Mouse (Mus musculus): ENCODE results near the gene Slc29a3.
"Not testable (repeated sequence)": the region's sequence is repeated elsewhere in the genome, so short reads cannot be mapped to it uniquely, and the experiment has no call there.

- not testable (repeated sequence) for TF ChIP-seq POLR2A, CTCF (IDR thresholded peaks at IDR 0.05; ENCODE audit: insufficient read depth, low read depth, low read length)
These were observed 40.3 kb downstream of the Slc29a3 start for GRCm38 (mm10) chr10:60712299-60712698.
